Mouse (Mus musculus): ENCODE measurements at regions not wholly inside any gene's neighbourhood (a gene's known extent, or its start where the extent isn't known, plus 50 kb on each side); places are given as distances from the start of the nearest gene placed in this dataset.
"Not testable (repeated sequence)": the region's sequence is repeated elsewhere in the genome, so short reads cannot be mapped to it uniquely, and the experiment has no call there.

DNA sequence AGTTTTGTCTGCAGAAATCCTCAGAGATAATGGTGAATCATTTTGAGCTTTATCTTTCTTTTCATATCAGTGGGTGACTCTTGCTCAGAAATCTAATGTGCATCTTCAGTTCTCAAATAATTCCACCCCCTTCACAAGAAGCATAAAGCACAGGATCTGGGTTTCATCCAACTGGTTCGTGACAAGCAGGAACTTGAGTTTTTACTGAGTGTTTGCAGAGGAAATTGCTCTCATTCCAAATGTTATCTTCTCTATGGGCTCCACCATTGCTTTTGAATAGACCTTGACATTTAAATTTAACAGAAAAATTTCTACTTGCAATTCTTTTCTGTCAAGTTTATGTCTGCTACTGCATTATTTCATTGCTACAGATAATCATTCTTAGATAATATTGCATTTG, 443.1 kb downstream of the Arl4a start:
- in situ Hi-C loops (cut with MboI): no loop called here

DNA sequence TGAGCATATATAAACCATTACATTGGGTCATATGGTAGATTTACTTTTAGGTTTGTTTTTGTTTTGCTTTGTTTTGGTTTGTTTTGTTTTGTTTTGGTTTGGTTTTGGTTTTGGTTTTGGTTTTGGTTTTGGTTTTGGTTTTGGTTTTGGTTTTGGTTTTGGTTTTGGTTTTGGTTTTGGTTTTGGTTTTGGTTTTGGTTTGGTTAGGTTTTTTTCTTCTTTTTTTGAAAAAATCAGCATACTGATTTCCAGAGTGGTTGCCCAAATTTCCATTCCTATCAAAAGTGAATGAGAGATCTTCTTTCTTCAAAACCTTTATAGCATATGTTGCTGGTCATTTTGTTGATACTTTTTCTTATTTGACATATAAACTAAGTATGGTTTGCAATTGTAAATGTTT, 444.0 kb downstream of the Arl4a start:
- in situ Hi-C loops (cut with MboI): not testable (repeated sequence)

DNA sequence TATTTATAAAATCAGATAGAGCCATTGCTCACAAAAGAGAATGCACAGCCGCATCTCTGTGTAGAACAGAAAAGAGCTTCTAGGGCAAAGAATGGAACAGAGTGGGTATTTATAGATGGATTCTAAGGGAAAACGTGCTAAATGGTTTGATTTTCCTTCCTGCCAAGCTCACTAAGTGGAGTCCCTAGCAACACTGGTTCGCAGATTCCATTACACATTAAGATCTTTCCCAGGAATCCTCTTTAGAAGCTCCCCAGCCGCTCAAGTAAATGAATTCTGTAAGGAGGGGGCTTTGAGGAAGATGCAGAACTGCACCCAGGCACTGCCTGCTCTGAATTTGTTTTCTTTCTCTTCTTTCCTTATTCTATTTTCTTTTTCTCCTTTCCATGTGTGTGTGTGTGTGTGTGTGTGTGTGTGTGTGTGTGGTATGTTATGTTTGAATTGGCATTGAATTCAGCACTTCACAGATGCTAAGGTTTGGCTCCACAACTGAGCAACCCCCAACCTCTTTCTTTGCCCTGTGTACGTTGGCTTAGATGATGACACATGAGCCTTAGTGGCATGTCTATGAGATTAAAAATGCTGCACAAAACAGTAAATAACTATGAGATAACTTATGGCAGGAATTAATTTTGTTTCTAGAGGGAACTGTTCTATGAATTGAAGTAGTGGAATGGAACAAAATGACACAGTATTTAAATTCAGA, 450.5 kb downstream of the Arl4a start:
- in situ Hi-C loops (cut with MboI): no loop called here

DNA sequence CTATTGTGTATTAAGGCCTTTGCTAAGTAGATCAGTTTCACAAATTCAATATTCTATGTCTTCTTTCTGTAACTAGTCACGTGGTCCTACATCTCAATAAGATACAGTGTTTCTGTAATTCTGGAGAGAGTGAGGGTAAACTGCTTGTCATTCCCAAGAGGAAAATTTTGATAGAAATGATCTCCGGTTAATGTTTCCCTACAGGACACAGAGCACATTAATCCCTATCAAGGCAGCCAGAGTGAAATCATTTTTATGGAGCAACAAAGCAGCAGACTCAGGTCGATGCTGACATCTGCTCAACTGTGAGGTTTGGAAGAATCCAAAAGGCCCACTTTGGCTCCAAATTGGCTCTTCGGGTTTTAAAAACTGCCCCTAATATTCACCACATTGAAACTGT, 451.7 kb downstream of the Arl4a start:
- in situ Hi-C loops (cut with MboI): no loop called here

DNA sequence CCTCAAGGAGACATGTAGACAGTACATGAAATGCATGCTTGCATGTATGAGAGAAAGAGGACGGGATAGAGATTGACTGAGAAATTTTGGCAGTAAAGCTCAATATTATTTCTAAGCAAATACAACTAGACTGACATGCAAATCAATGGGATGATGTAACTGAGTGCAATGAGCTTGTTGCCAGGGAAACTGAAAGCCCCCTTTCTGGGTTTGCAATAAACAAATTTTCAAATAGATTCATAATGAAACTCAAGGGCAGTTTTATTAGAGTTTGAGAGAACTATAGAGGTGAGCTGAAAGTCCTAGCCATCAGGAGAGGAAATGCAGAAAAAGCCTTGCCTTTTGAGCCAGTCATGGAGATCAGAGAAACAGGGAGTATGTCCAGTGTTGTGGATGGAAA, 460.2 kb downstream of the Arl4a start:
- in situ Hi-C loops (cut with MboI): no loop called here

DNA sequence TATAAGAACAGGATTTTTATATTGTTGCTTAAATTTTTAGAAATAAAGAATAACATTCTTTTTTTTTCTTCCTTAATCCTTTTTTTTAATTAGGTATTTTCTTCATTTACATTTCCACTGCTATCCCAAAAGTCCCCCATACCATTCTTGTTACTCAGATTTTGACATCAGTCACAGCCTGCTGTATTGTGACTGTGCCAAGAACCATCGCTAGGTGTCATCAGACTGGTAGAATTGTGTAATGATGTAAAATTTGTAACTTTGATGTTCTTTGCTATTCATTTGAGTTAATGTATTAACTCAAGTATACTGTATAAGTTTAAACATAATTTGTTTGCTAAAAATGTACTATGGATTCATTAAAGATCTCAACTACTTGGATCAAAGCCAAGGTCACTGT, 465.0 kb downstream of the Arl4a start:
- in situ Hi-C loops (cut with MboI): no loop called here

DNA sequence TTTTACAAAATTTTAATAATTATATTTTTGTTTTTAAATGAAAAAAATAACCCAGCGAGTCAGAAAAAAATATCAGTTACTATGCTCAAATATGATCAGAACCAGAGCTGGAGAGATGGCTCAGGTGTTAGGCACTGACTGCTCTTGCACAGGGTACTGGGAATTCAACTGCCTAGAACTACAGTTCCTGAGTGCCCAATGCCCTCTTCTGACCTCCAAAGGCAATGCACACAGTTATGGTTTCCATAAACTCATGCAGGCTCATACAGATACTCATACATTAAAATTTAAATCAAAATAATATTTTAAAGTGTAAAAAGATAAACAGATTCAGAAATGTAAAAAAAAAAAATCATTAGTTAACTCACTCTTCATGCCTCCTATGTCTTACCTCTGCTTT, 465.7 kb downstream of the Arl4a start:
- in situ Hi-C loops (cut with MboI): no loop called here

DNA sequence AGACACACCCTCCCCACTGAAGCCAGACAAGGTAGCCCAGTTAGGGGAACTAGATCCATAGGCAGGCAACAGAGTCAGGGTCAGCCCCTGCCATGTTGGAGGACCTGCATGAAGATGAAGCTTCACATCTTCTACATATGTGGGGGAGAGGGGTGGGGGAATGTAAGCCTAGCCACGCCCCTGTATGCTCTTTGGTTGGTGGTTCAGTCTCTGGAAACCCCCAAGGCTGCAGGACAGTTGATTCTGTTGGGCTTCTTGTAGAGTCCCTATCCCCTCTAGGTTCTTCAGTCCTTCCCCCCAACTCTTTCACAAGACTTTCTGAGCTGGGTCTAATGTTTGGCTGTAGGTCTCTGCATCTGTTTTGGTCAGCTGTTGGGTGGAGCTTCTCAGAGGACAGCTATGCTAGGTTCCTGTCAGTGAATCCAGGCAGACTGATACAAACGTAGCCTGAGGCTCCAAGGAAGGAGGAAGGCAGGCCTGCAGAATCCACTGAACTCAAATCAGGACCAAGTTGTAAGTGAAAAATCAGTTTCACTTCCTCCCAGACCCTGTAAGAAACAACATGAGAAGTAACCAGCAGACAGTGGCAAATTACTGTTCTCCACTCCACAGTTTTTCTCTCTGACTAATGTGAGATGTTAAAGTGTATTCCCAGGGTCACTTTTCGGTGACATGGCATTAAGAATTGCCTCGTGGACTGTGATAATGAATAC, 476.9 kb downstream of the Arl4a start:
- in situ Hi-C loops (cut with MboI): no loop called here

DNA sequence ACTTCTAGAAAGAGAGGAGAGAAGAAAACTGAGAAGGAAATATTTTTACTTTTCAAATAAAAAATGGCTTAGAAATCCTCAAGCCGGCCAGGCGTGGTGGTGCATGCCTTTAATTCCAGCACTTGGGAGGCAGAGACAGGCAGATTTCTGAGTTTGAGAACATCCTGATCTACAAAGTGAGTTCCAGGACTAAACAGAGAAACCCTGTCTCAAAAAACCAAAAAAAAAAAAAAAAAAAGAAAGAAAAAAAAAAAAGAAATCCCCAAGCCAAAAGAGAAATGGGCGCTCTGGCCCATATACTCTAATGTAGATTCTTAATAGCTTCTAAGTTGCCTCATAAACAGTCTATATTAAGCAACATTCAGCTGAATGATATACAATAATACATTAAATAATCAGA, 479.3 kb downstream of the Arl4a start:
- in situ Hi-C loops (cut with MboI): no loop called here

GRCm38 (mm10) chr12:39536326-39536725, 501.5 kb downstream of the Arl4a start:
- in situ Hi-C loops (cut with MboI): no loop called here

DNA sequence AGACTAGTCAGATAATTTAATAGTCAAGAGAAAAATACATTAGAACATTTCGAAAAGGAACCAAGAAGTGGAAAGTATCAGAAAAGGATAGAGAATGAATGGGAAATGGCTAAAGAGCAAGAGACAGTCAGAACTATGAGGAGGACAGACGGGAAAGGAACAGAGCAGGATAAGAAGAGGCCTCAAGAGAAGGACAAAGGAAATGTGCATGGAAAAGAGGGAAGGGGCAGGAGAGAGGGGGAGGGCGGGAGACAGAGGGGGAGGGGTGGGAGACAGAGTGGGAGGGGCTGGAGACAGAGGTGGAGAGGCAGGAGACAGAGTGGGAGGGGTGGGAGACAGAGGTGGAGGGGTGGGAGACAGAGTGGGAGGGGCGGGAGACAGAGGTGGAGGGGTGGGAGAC, 509.7 kb downstream of the Arl4a start:
- in situ Hi-C loops (cut with MboI): no loop called here

DNA sequence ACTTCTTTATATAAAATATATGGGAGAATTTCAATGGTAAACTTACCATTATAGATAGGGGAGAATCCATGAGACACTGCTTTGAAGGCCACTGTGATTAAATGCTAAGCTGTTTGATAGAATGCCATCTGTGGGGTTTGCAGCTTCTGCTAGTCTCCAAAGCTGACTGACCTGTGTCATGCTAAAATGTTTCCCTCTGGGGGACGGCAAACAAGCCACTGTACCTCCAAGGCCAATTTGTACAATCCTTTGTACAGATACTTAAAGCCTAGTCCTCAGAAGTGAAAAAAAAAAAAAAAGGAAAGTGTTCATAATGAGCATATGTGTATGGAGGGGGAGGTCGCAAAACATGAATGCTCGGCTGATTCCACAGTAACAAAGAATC, 510.6 kb downstream of the Arl4a start:
- in situ Hi-C loops (cut with MboI): no loop called here

DNA sequence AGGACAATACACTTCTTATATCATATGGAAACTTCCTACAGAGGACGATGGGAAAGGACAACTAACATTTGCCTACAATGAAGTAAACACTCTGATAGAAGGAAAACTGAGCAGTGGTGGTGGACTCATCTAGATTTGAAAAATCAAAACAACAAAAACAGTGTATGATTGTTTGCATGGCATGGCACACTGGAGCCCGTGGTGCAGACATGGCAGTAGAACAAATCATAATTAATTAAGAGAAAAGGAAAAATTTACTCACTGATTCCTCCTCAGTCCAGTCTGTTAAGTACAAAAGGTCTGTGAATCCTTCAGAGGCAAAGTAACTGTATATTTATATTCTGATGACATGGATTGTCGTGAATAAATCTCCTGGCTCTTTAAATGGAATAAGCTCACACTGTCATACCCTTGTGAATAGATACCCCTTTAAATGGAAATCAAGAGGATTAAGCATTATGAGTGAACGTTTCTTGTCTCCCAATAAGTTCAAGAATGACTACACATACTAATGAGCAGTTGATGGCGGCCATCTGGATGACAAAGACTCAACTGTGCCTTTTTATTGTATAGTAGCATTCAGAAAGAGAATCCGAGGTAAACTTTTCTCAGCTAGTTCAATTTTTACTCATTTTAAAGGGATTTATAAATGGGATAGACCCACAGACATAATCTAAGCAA, 511.1 kb downstream of the Arl4a start:
- in situ Hi-C loops (cut with MboI): no loop called here

DNA sequence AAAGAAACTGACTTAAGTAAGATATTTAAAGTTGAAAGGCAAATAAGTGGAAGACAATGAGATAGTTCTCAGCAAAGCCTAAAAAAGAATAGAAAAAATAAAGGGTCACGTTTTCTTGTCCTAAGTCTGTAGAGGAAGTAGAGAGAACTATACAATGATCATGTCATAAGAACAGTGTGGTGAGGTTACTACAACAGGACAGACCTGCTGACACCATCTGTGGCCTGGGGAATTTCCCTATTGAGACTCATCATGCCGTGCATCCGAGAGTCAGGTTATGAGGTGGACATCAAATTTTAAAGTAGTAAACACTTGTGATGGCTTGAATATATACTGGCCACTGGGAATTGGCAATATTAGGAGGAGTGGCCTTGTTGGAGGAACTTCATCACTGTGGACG, 522.1 kb downstream of the Arl4a start:
- in situ Hi-C loops (cut with MboI): loop anchor here (10.0 to 25.0 kb wide), 2 partner anchors 522 to 649 kb away; partner anchors contain the start of gene Arl4a

- in situ Hi-C loops (cut with MboI): loop anchor here (10.0 to 25.0 kb wide), 2 partner anchors 526 to 654 kb away; partner anchors contain the start of gene Arl4a
Observed at GRCm38 (mm10) chr12:39510855-39511254, 527.0 kb downstream of the Arl4a start.

DNA sequence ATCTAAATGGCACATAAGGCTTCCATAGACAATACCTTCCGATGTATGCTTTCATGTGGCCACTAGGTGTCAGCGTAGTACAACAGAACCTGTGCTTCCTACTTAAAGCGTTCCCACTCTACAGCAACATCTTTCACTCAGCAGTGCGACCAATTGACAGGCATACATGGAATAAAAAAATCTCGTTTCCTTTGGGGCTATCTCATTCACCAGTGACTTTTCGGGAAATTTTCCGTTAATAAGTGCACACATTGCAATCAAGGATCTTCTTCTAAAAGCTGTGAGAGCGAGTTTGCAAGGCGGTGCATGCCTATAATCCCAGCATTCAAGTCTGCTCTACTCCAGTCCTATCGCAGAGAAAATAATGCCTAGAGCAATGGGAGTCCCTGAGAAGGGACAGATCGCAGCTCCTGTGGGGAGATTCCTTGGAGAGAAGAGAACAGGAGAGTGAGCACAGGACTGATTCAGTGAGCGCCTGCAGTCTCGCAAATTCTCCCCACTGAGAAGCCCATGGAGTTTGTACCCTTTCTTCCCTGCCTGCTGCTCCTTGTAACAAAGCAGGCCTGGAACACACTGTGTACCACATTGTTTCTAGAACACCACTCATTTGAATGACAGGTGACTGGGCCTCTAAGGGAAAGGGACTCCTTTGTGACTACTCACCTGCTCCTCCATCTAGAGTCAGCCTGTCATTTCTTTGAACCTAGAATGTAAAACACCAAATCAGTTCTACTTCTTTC, 527.6 kb downstream of the Arl4a start:
- in situ Hi-C loops (cut with MboI): loop anchor here (10.0 to 25.0 kb wide), 2 partner anchors 527 to 655 kb away; partner anchors contain the start of gene Arl4a

DNA sequence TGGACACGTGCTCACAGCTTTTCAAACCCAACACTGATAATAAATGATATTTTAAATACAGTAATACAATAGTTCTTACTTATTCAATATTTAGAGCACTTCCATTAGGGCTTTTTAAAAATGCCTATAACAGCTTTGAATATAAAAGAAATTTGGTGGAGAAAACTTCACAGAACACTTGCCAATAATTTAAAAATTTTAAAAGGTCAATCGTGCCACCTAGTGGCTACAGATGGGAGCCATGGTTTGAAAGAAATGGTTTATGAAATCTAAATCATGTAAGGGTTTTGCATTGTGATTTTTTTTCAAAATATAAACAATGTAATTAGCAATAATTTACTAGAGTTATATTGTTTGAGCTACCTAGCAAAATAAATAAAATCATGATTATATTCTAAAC, 541.6 kb downstream of the Arl4a start:
- in situ Hi-C loops (cut with MboI): loop anchor here (25.0 kb wide), 1 partner anchor 1359 kb away; no protein-coding TSS in a partner anchor

DNA sequence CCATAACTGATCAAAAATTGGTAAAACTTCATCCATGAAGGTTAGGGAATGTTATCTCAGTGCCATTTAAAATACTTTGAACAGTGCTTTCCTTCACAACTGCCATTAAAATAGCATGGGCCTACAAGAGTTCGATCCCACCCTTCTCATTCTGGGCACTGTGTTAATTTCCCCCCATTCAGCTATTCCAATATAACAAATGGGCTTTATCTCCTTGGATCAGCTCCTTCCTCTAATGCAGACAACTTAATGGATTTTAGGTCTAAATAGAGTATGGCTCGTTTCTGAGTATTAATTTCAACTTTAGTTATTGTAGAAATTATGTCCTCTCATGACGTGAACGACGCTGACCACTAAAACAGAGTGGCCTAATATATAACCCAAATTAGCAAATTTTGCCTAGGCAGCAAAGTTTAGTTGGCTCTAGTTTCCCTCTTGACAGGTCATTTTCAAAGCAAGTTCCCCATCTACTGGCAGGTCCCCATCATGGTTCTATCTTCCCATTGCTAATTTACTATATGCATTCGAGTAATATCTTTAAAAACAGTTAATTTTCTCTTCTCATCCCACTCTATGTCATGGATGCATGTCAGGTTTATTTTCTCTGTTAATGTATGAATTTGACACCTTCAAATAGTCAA, 544.1 kb downstream of the Arl4a start:
- in situ Hi-C loops (cut with MboI): loop anchor here (25.0 kb wide), 1 partner anchor 1356 kb away; no protein-coding TSS in a partner anchor

DNA sequence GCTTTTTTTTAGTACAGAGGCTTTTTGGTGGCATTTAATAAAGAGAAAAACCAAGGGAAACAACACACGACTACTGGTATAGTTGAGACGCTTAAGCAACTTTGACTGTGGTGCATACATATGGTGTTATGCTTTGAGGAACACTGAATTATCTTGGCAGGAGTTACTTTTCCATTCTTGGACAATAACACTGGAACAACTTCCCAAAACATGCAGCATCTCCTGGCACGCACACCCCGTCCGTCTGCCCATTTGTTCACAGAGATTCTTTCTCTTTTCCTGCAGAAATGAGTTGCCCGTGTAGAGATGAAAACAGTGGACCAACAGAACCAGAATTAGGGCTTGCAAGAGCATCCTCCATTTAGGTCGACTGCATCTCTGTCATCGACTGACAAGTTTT, 544.7 kb downstream of the Arl4a start:
- in situ Hi-C loops (cut with MboI): loop anchor here (25.0 kb wide), 1 partner anchor 1356 kb away; no protein-coding TSS in a partner anchor

DNA sequence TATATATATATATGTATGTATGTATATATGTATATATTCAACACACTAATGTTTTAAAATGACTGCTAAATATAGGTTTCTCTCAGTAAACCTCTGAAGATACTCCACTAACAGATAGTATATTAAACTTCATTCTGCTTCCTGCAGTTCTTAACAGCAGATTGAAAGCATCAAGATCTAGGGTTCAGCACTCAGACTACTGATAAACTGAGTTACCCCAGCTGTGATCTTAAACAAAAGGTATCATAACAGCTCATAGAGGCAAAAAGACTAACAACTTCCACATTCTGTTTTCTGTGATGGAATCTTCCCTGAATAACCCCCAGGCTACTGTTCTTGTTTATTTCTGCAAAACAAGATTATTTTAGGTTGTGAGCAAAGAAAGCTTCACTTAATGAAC, 564.8 kb downstream of the Arl4a start:
- in situ Hi-C loops (cut with MboI): no loop called here
